Mouse (Mus musculus) heart, adult 2 months (tissue): ENCODE measurements around the gene Fut4. TPM values are rescaled to one million over a fixed set of nuclear protein-coding genes. Genes with fewer than 3 reads are reported as not detected.
A peak's percentile ranks its signal among the peaks of the same experiment; 100 is the strongest.

Source experiments
- DNase-seq, 2 experiments: peaks; one replicate each; pipeline ENCODE4 v3.0.0; 2021
- H3K27ac ChIP-seq: fragments of 200-600 bp; 2 replicates; pipeline ENCODE4 v1.8.1; 2022
- H3K27me3 ChIP-seq: fragments of 200-500 bp; 2 replicates; pipeline ENCODE4 v1.6.1; 2012; ENCODE audit warnings: mild to moderate bottlenecking, low read length, inconsistent platforms, mixed read lengths; ENCODE audit not compliant: control insufficient read depth, insufficient read depth
- H3K36me3 ChIP-seq: fragments of 200-500 bp; 2 replicates; pipeline ENCODE4 v1.6.1; 2012; ENCODE audit warnings: low read length, inconsistent platforms; ENCODE audit not compliant: control insufficient read depth, insufficient read depth
- H3K4me1 ChIP-seq: fragments of 200-500 bp; 2 replicates; pipeline ENCODE4 v1.6.1; 2011; ENCODE audit warnings: low read length; ENCODE audit not compliant: control insufficient read depth, insufficient read depth
- H3K4me3 ChIP-seq: fragments of 200-600 bp; 2 replicates; pipeline ENCODE4 v1.8.1; 2022
- H3K79me2 ChIP-seq: fragments of 200-500 bp; replicated peaks from 2 replicates; pipeline ENCODE4 v1.6.1; 2012; ENCODE audit warnings: mild to moderate bottlenecking, inconsistent platforms, low read length, moderate library complexity, mixed read lengths; ENCODE audit not compliant: control insufficient read depth, insufficient read depth
- H3K9ac ChIP-seq: fragments of 200-500 bp; 2 replicates; pipeline ENCODE4 v1.6.1; 2012; ENCODE audit warnings: low read depth, mild to moderate bottlenecking, control low read depth, inconsistent platforms, low read length, mixed read lengths
- CTCF ChIP-seq: fragments of 200-600 bp; IDR thresholded peaks from 2 replicates; pipeline ENCODE4 v1.8.1; 2022; ENCODE audit warnings: antibody characterized with exemption, mild to moderate bottlenecking, moderate library complexity
- EP300 ChIP-seq: fragments of 200-500 bp; IDR thresholded peaks from 2 replicates; pipeline ENCODE4 v1.6.1; 2011; ENCODE audit warnings: low read depth, low read length, control low read depth; ENCODE audit not compliant: insufficient read depth
- POLR2A ChIP-seq: fragments of 200-500 bp; IDR thresholded peaks from 2 replicates; pipeline ENCODE4 v1.6.1; 2011; ENCODE audit warnings: mild to moderate bottlenecking, low read depth, low read length, control low read depth; ENCODE audit not compliant: insufficient read depth
- WGBS: fragments of 180-500 bp; shearing (Covaris S2); methylation state at CpG from one replicate; pipeline ENCODE4 v1.1.7; 2018; 5-methylcytosine and 5-hydroxymethylcytosine counted together
- intact Hi-C: fragments of 180-260 bp; cut with DNase I; formaldehyde crosslinking; loops from one replicate; pipeline ENCODE4 v1.15.1; 2025
- polyA plus RNA-seq: library from polyadenylated mRNA; depleted of rRNA; stranded (reverse); fragments of >200 nt; gene quantifications from 2 replicates; pipeline ENCODE4 v1.2.3, GENCODE M21; 2012
- total RNA-seq, 2 experiments: library from RNA; stranded (reverse); gene quantifications; 2 replicates each; pipeline ENCODE4 v1.2.3; 2021

The Fut4 gene
- total and polyA plus RNA-seq, 3 experiments, result 0.39 to 0.49 (median 0.43) TPM

- H3K27ac ChIP-seq, result no peak overlapping the region
- intact Hi-C loops, result no loop called here
Measured at GRCm38 (mm10) chr9:14753947-14754346, 1.8 kb upstream of the Fut4 start.

GRCm38 (mm10) chr9:14751503-14752000, 641 bp downstream of the Fut4 start:
- no peaks in the 10 kb centered on the region for H3K79me2 ChIP-seq
- intact Hi-C loops, result no loop called here
- no peak for TF ChIP-seq EP300
- no peak for TF ChIP-seq CTCF
- no peak for TF ChIP-seq POLR2A
- H3K27ac ChIP-seq, result no peak overlapping the region
- no peaks in the 10 kb centered on the region for H3K36me3 ChIP-seq
- peak overlapping the region; percentile 70 for H3K9ac ChIP-seq
- 2% methylated on average over 50 of the region's 50 CpGs for WGBS
- no peaks in the 10 kb centered on the region; the same call in 1 of the 2 replicates for H3K4me1 ChIP-seq
- peak in 1 of 2 experiments; percentile 17 for DNase-seq
- H3K4me3 ChIP-seq, result peak overlapping the region; percentile 67
- no peaks in the 10 kb centered on the region for H3K27me3 ChIP-seq

More at GRCm38 (mm10) chr9:14753947-14754346, 1.8 kb upstream of the Fut4 start:
- no peak overlapping the region for H3K4me3 ChIP-seq
- H3K27me3 ChIP-seq, result no peaks in the 10 kb centered on the region
- H3K4me1 ChIP-seq, result no peaks in the 10 kb centered on the region; the same call in 1 of the 2 replicates
- DNase-seq, result no peak
- TF ChIP-seq EP300 (no peak), CTCF (no peak), POLR2A (no peak)
- no peaks in the 10 kb centered on the region for H3K36me3 ChIP-seq
- H3K9ac ChIP-seq, result no peak overlapping the region
- H3K79me2 ChIP-seq, result no peaks in the 10 kb centered on the region

- 54% methylated on average over 42 of the region's 42 CpGs for WGBS
- Histone ChIP-seq H3K36me3 (no peaks in the 10 kb centered on the region), H3K27ac (no peak overlapping the region), H3K4me1 (no peaks in the 10 kb centered on the region; the same call in 1 of the 2 replicates), H3K9ac (peak overlapping the region; percentile 70), H3K4me3 (peak overlapping the region; percentile 67), H3K79me2 (no peaks in the 10 kb centered on the region), H3K27me3 (no peaks in the 10 kb centered on the region)
- TF ChIP-seq EP300, result no peak
- no peak for TF ChIP-seq CTCF
- TF ChIP-seq POLR2A, result no peak
- intact Hi-C loops, result no loop called here
- peak; percentile 19 to 38 for DNase-seq
Measured at GRCm38 (mm10) chr9:14750901-14751502, 1.2 kb downstream of the Fut4 start.

- TF ChIP-seq CTCF (no peak), POLR2A (no peak), EP300 (no peak)
- no peak for DNase-seq
- intact Hi-C loops, result no loop called here
- Histone ChIP-seq H3K9ac (no peak within 1 kb of the TSS), H3K4me1 (no peaks in the 10 kb centered on the region), H3K79me2 (no peaks in the 10 kb centered on the region), H3K27ac (no peak within 1 kb of the TSS), H3K36me3 (no peaks in the 10 kb centered on the region), H3K4me3 (no peak within 1 kb of the TSS), H3K27me3 (no peaks in the 10 kb centered on the region)
- WGBS, result 79% methylated on average over 19 of the region's 19 CpGs
Measured at GRCm38 (mm10) chr9:14740151-14740924, 11.9 kb downstream of the Fut4 start, which contains the start of gene Piwil4. Gene Piwil4 (minus strand): TSS chr9:14740733.

GRCm38 (mm10) chr9:14739498-14740150, 12.6 kb downstream of the Fut4 start:
- Histone ChIP-seq H3K27me3 (no peaks in the 10 kb centered on the region), H3K9ac (no peak overlapping the region), H3K27ac (no peak overlapping the region), H3K79me2 (no peaks in the 10 kb centered on the region), H3K4me1 (no peaks in the 10 kb centered on the region), H3K36me3 (no peaks in the 10 kb centered on the region), H3K4me3 (no peak overlapping the region)
- TF ChIP-seq CTCF (no peak), POLR2A (no peak), EP300 (no peak)
- intact Hi-C loops, result no loop called here
- 75% methylated on average over 4 of the region's 4 CpGs for WGBS
- no peak for DNase-seq
